Mouse (Mus musculus) spleen, adult 18-20 months (tissue): ENCODE results near the gene Plxna4.

Source experiments
- DNase-seq, 2 experiments: peaks; one replicate each; pipeline ENCODE4 v3.0.0; 2022; ENCODE audit warnings: mixed read lengths in 2 of 2

The Plxna4 gene

GRCm38 (mm10) chr6:32224007-32224703, 363.8 kb downstream of the Plxna4 start:
- no peak for DNase-seq

GRCm38 (mm10) chr6:32220765-32221164, 367.2 kb downstream of the Plxna4 start:
- DNase-seq, result no peak

GRCm38 (mm10) chr6:32218544-32218943, 369.4 kb downstream of the Plxna4 start:
- DNase-seq, result no peak

DNA sequence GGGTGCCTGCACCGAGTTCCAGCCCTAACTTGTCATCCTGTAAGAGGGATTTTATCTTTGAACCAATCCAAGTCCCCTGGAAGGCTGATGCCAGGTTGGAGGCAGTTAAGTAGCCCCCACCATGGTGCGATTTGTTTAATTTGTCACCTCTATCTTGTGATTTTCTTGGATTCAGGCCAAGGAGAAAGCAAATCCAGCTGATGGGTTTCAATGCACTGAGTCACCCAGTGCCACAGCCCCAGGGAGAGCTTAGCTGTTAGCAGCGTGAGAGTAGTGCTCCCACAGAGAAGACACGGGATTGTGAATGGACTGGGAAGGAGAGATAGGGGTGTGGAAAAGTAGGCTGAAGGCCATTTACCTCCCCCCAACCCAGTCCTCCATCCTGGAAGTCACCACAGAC, 375.6 kb downstream of the Plxna4 start:
- no peak for DNase-seq

- no peak for DNase-seq
Measured at GRCm38 (mm10) chr6:32210139-32210538, 377.9 kb downstream of the Plxna4 start.

GRCm38 (mm10) chr6:32208951-32209350, 379.0 kb downstream of the Plxna4 start:
- DNase-seq, result no peak

- no peak for DNase-seq
Measured at GRCm38 (mm10) chr6:32204253-32204652, 383.7 kb downstream of the Plxna4 start.

GRCm38 (mm10) chr6:32203389-32203788, 384.6 kb downstream of the Plxna4 start:
- no peak for DNase-seq

DNA sequence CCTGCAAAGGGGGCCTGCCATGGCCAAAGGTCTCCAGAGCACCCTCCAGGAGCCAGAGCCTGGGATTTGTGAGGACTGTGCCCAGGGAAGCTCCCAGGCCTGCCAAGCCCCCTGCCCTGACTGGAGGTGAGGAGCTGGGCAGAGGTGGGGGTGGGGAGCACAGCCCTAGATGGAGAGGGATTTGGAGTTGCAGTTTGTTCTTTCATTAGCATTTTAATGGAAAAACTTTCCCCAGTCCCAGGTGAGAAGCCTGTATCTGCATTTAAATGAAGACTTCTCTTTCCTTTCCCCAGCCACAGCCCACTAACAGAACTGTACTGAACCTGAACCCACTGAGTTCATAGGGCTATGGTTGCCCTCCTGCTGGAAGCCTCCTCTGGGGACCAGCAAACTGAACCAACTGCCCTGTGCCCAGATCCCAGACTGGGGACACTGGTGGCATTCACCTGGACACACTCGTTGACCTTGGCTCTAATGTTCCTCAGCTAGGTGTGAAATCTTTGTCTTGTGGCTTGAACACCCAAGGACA, 385.3 kb downstream of the Plxna4 start:
- no peak for DNase-seq

DNA sequence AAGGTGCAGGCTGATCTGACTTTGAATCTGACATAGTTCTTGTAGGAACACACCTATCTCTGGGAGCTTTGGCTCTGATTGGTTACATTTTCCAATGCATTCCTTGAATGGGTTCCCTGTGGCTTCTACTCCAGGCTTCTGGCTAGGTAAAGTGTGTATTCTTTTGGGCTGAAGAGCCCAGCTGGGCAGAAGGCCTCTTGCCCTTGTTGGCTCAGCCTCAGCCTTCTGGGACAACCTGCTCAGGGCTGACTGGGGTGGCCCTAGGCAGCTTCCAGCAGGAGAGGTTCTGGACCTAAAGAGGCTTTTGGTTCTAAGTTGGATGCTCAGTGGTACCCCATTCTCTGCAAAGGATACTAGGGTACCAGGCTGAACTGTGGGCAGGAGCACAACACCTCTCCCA, 386.5 kb downstream of the Plxna4 start:
- no peak for DNase-seq

- no peak for DNase-seq
Measured at GRCm38 (mm10) chr6:32199616-32200015, 388.4 kb downstream of the Plxna4 start.

DNA sequence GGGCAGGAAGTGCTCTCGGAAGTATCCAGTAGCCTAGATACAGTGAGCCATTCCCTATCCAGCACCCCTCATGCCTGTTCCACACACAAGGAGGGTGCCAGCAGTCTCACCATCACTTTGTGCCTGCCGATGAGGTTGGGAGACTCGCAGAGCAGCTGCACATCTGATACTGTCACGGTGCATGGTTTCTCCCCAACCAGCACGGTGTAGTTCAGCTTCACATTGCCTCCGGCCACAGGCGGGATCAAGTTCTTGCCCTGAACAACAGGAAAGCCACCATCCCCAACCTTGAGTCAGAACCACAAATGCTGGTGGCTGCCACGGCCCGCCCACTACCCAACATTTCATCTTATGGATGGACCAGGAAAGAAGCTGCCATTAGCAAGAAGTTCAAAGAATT, 391.1 kb downstream of the Plxna4 start:
- no peak for DNase-seq

DNA sequence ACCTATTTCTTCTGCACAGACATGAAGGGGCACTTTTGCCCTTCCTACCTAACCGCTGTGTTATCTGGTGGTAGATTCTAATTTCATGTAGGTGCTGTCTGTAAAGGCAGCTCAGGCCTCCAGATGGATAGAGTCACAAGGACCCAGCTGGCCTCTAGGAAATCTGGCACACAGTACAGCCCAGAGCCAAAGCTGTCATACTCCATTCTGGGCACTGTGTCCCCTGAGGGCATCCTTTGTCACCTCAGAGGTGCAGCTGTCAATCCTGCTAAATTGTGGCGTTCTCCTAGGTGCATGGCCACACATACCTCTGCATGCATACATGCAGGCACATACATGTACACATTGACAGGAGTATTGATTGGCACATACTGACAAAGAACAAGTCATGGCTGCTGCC, 394.9 kb downstream of the Plxna4 start:
- no peak for DNase-seq

DNA sequence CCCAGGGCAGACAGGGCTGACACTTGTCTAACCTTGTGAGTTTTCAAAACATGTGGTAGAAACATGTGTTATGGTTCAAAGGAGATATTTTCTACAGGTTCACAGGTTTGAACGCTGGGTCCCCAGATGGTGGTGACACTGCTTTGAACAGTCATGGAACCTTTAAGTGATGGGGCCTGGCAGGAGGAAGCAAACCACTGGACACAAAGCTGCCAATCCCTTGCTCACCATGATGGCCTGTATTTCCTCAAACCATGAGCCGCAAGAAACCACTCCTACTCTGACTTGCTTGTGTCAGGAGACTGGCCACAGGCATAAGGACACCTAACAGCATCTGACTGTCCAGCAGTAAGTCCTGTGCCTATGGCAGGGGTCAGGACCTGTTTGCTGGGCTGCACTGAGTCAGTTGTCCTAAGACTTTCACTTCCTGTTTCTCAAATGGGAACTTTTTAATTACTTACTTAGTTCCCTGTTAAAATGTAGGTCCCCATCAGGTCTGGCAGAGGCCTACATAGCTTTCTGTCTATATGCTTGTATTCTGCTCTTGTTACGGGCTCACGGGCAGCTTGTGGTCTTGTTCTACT, 403.5 kb downstream of the Plxna4 start:
- no peak for DNase-seq

- no peak for DNase-seq
Measured at GRCm38 (mm10) chr6:32183651-32184185, 404.3 kb downstream of the Plxna4 start.

DNA sequence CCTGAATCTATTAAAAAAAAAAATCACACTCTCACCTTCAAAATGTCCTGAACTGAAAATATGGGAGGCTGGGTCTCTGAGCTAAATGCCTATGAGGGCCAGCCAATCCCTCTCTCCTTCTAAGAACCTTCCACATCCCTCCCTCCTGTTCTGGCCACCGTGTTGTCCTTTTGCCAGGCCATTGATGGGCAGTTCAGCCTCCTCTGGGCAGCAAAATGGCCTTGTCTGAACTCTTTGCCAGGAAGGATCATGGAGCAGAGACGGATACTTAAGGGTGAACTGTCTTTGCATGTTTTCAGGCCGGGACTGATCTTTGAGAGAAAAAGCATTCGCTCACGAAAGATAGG, 408.0 kb downstream of the Plxna4 start:
- DNase-seq, result no peak

DNA sequence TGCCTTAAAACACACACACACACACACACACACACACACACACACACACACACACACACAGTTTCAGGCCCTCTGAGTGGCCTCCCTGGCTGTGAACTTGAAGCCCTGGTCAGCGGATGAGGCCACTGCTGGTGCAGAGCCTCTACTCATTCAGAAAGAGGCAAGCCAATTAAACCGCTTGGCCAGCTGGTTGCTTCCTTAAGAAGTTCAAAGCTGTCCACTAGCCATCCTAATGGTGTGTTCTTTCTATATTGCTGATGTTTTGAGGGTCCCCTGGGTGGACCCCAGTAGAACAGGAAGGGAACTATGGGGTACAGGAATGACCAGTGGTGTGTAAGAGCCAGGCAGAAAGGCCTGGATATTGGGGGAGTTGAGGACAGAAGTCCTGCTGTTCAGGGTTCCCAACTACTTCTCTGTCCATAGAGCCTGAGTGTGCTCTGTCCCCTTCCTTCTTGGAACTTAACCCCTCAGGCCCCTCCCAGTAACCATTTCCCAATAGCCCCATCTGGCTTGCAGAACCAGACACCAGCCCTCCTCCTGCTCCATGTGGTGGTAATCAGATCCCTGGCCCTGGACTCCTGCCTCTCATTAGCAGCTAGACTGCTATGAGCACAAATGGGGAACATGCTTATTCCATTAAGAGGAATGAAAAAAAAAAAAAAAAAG, 408.5 kb downstream of the Plxna4 start:
- DNase-seq, result no peak

DNA sequence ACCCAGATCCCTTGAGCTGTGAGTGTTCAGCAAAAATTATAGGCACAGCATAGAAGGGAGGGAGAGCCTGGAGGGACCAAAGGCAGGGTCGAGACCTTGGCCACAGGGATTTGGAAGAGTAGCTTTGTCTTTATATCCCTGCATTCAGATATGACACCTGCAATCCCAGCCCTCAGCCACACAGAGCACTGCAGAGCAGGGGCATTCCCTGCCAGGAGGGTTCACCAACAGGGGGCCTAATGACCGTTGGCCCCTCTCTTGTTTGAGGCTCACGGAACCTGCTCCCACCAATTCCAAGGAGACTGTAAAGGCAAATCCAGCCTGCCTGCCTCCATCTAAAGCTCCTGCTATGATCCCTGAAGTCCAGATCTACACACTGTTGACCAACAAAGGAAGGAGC, 410.1 kb downstream of the Plxna4 start:
- no peak for DNase-seq

DNA sequence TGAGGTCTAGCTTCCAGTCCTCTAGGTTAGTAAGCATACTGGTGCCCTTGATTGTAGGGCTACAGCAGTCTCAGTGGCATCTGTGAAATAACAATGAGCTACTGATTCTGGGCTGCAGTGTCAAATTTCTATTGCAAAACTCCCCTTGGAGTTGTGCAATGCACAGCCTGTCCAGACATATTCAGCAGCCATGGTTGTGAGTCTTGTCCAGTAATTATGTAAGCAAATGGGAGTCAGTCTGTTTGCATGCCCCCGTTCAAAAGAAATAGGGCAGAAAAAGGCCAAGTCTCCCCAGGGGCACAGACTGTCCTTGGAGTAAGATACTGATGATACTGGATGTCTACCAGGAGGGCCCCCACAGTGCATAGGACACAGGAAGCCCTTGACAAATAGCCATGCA, 420.3 kb downstream of the Plxna4 start:
- DNase-seq, result no peak

DNA sequence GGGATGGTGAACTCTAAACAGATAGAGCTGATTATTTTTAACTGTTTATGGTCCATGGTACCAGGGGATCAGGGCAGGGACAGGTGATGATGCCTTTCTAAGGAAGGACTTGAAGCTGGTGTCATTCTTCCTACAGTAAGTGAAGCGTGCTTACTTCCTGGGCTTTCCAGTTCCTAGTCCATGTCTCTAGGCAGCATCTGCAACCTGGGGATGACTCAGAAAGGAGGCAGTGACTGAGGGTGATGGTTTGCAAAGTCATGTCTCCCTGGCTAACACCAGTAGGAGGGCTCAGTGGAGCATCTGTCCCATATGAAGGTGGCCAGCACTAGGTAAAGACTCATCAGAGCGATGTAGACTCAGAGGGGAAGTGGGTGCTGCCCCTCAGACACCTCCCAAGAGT, 427.6 kb downstream of the Plxna4 start:
- DNase-seq, result no peak

GRCm38 (mm10) chr6:32159931-32160330, 428.1 kb downstream of the Plxna4 start:
- no peak for DNase-seq

GRCm38 (mm10) chr6:32158347-32158746, 429.6 kb downstream of the Plxna4 start:
- DNase-seq, result no peak

DNA sequence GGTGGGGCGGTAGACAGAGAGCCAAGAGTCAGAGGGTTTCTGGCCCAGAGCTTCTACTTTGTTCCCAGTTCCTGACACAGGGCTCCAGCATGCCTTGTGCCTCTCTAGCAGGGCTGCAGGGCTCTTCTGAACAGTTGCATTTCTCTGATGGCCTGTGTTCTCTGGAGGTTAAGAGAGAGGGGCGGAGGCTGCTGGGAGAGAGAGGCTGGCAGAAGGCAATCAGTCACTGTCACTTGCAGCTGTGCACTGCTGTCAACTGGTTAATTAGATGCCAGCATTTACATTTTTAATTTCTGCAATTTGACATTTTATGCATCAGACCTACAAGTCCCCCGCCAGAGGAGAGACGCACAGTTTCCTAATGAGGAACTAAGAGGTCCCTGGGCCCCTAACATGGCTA, 434.8 kb downstream of the Plxna4 start:
- no peak for DNase-seq

- DNase-seq, result no peak
Measured at GRCm38 (mm10) chr6:32150836-32151235, 437.2 kb downstream of the Plxna4 start.
